Mouse (Mus musculus) CH12.LX (cell line): ENCODE measurements around the gene Ccdc88a. TPM values are rescaled to one million over a fixed set of nuclear protein-coding genes. Genes with fewer than 3 reads are reported as not detected.

Source experiments
- DNase-seq: peaks from one replicate; pipeline ENCODE4 v3.0.0-alpha.2; 2013; ENCODE audit errors: extremely low read depth
- H3K27ac ChIP-seq: 2 replicates; pipeline ENCODE4 v1.5.1; 2012; ENCODE audit warnings: low read depth, mild to moderate bottlenecking, control low read depth, moderate library complexity; ENCODE audit not compliant: insufficient read depth
- H3K27me3 ChIP-seq: replicated peaks from 2 replicates; pipeline ENCODE3; 2012; ENCODE audit warnings: inconsistent platforms
- H3K36me3 ChIP-seq, 2 experiments: replicated peaks in 1 of 2; 2 replicates each; pipeline versions ENCODE3 to v1.6.1; 2012; ENCODE audit warnings: inconsistent platforms in 1 of 2, low read length in 1 of 2, mild to moderate bottlenecking in 1 of 2, mixed read lengths in 1 of 2, moderate library complexity in 1 of 2; ENCODE audit not compliant: control insufficient read depth in 1 of 2, insufficient read depth in 1 of 2
- H3K4me1 ChIP-seq, 2 experiments: 2 replicates each; pipeline ENCODE4 v1.6.1; 2012; ENCODE audit warnings: inconsistent platforms in 1 of 2, moderate library complexity in 1 of 2; ENCODE audit not compliant: insufficient read depth in 2 of 2, control insufficient read depth in 1 of 2
- H3K4me2 ChIP-seq: 2 replicates; pipeline ENCODE4 v1.6.1; 2012; ENCODE audit warnings: low read depth, mild to moderate bottlenecking, control low read depth; ENCODE audit not compliant: poor library complexity, insufficient read depth, severe bottlenecking
- H3K4me3 ChIP-seq, 3 experiments: fragments of 150-350 bp in 1 of 3; sonication (generic) in 1 of 3; replicated peaks in 1 of 3; 2 replicates each; pipeline versions ENCODE3 to v1.5.1; 2011 to 2012; ENCODE audit warnings: low read depth in 2 of 3, low read length in 2 of 3, mild to moderate bottlenecking in 2 of 3, moderate library complexity in 2 of 3, control low read depth in 1 of 3, improper control_type of control experiment in 1 of 3, inconsistent platforms in 1 of 3, mixed read lengths in 1 of 3; ENCODE audit not compliant: poor library complexity in 1 of 3
- H3K79me2 ChIP-seq: replicated peaks from 2 replicates; pipeline ENCODE4 v1.6.1; 2012; ENCODE audit warnings: mild to moderate bottlenecking, moderate library complexity; ENCODE audit not compliant: control insufficient read depth, poor library complexity, insufficient read depth, severe bottlenecking; ENCODE audit errors: extremely low read depth
- H3K9ac ChIP-seq: 2 replicates; pipeline ENCODE4 v1.6.1; 2012; ENCODE audit warnings: low read depth, mild to moderate bottlenecking, control low read depth, moderate library complexity; ENCODE audit not compliant: insufficient read depth
- H3K9me3 ChIP-seq: replicated peaks from 2 replicates; pipeline ENCODE3; 2012; ENCODE audit warnings: low read length, inconsistent platforms, mixed read lengths
- CHD1 ChIP-seq: IDR thresholded peaks from 2 replicates; pipeline ENCODE4 v1.6.1; 2012; ENCODE audit warnings: low read depth, low read length, improper control_type of control experiment, inconsistent platforms
- CHD2 ChIP-seq: IDR thresholded peaks from 2 replicates; pipeline ENCODE4 v1.6.1; 2011; ENCODE audit warnings: low read length, improper control_type of control experiment
- CTCF ChIP-seq, 2 experiments: IDR thresholded peaks in 1 of 2; conservative IDR thresholded peaks in 1 of 2; 2 replicates each; pipeline ENCODE4 v1.5.1; 2011 to 2012; ENCODE audit warnings: low read depth in 2 of 2, low read length in 2 of 2, improper control_type of control experiment in 1 of 2, inconsistent platforms in 1 of 2, mild to moderate bottlenecking in 1 of 2, moderate library complexity in 1 of 2
- E2F4 ChIP-seq: IDR thresholded peaks from 2 replicates; pipeline ENCODE4 v1.6.1; 2011; ENCODE audit warnings: low read depth, low read length, improper control_type of control experiment; ENCODE audit not compliant: insufficient replicate concordance
- ETS1 ChIP-seq: conservative IDR thresholded peaks from 2 replicates; pipeline ENCODE4 v1.6.1; 2012; ENCODE audit warnings: low read depth, mild to moderate bottlenecking, inconsistent platforms, low read length, improper control_type of control experiment, moderate library complexity
- JUN ChIP-seq: IDR thresholded peaks from 2 replicates; pipeline ENCODE4 v1.6.1; 2011; ENCODE audit warnings: low read depth, mild to moderate bottlenecking, low read length, improper control_type of control experiment, moderate library complexity; ENCODE audit not compliant: insufficient read depth
- MAX ChIP-seq: IDR thresholded peaks from 2 replicates; pipeline ENCODE4 v1.6.1; 2011; ENCODE audit warnings: low read length, improper control_type of control experiment
- MAZ ChIP-seq: IDR thresholded peaks from 2 replicates; pipeline ENCODE4 v1.6.1; 2012; ENCODE audit warnings: low read depth, mild to moderate bottlenecking, inconsistent platforms, low read length, improper control_type of control experiment, moderate library complexity
- MXI1 ChIP-seq: IDR thresholded peaks from 2 replicates; pipeline ENCODE4 v1.6.1; 2011; ENCODE audit warnings: mild to moderate bottlenecking, low read depth, low read length, improper control_type of control experiment
- MYC ChIP-seq: IDR thresholded peaks from 2 replicates; pipeline ENCODE4 v1.6.1; 2011; ENCODE audit warnings: low read depth, mild to moderate bottlenecking, improper control_type of control experiment, low read length
- NELFE ChIP-seq: IDR thresholded peaks from 2 replicates; pipeline ENCODE4 v1.6.1; 2011; ENCODE audit warnings: low read depth, low read length, improper control_type of control experiment
- POLR2A ChIP-seq: IDR thresholded peaks from 2 replicates; pipeline ENCODE4 v1.6.1; 2011; ENCODE audit warnings: low read depth, mild to moderate bottlenecking, improper control_type of control experiment, low read length
- POLR2AphosphoS2 ChIP-seq: IDR thresholded peaks from 2 replicates; pipeline ENCODE4 v1.6.1; 2011; ENCODE audit warnings: low read depth, low read length, improper control_type of control experiment
- RAD21 ChIP-seq: IDR thresholded peaks from 2 replicates; pipeline ENCODE4 v1.6.1; 2011; ENCODE audit warnings: low read depth, mild to moderate bottlenecking, low read length, improper control_type of control experiment, moderate library complexity
- RCOR1 ChIP-seq: conservative IDR thresholded peaks from 2 replicates; pipeline ENCODE4 v1.6.1; 2012; ENCODE audit warnings: low read depth, mild to moderate bottlenecking, inconsistent platforms, low read length, improper control_type of control experiment
- SIN3A ChIP-seq: IDR thresholded peaks from 2 replicates; pipeline ENCODE4 v1.6.1; 2012; ENCODE audit warnings: low read length, improper control_type of control experiment, inconsistent platforms
- SMC3 ChIP-seq: IDR thresholded peaks from 2 replicates; pipeline ENCODE4 v1.6.1; 2011; ENCODE audit warnings: low read depth, low read length, improper control_type of control experiment
- USF1 ChIP-seq: IDR thresholded peaks from 2 replicates; pipeline ENCODE4 v1.6.1; 2014; ENCODE audit warnings: low read depth, mild to moderate bottlenecking, inconsistent platforms, low read length, improper control_type of control experiment
- USF2 ChIP-seq: conservative IDR thresholded peaks from 2 replicates; pipeline ENCODE4 v1.6.1; 2011; ENCODE audit warnings: low read depth, low read length, improper control_type of control experiment
- ZMIZ1 ChIP-seq: IDR thresholded peaks from 2 replicates; pipeline ENCODE4 v1.6.1; 2012; ENCODE audit warnings: low read depth, mild to moderate bottlenecking, inconsistent platforms, low read length, improper control_type of control experiment
- ZNF384 ChIP-seq: IDR thresholded peaks from 2 replicates; pipeline ENCODE4 v1.6.1; 2012; ENCODE audit warnings: low read depth, low read length, improper control_type of control experiment, inconsistent platforms
- dilution Hi-C: fragments of 300-500 bp; cut with MboI; formaldehyde crosslinking; loops from 2 replicates; pipeline ENCODE4 v1.14.3; 2020; ENCODE audit warnings: low sequenced_read_pairs; ENCODE audit not compliant: extremely low pct_unique_long_range_greater_than_20kb, extremely low pct_ligation_motif_present
- in situ Hi-C: fragments of 300-500 bp; cut with MboI; formaldehyde crosslinking; loops from 3 replicates; pipeline ENCODE4 v1.14.3; 2019; ENCODE audit warnings: low sequenced_read_pairs, low pct_ligation_motif_present, low pct_unique_long_range_greater_than_20kb, mixed read lengths
- polyA plus RNA-seq: library from polyadenylated mRNA; unstranded; fragments of >175 nt; gene quantifications from 2 replicates; pipeline ENCODE4 v1.2.1, GENCODE M21; 2012; ENCODE audit warnings: low read depth; ENCODE audit not compliant: insufficient read length
- total RNA-seq, 2 experiments: library from RNA; depleted of rRNA; stranded (reverse); fragments of 300-350 nt in 1 of 2; fragments of >200 nt in 1 of 2; gene quantifications; 2 replicates each; pipeline ENCODE4 v1.2.3; 2012 to 2014

Ccdc88a gene
- total and polyA plus RNA-seq, 3 experiments, result 13.7 to 26.1 (median 15.2) TPM

DNA sequence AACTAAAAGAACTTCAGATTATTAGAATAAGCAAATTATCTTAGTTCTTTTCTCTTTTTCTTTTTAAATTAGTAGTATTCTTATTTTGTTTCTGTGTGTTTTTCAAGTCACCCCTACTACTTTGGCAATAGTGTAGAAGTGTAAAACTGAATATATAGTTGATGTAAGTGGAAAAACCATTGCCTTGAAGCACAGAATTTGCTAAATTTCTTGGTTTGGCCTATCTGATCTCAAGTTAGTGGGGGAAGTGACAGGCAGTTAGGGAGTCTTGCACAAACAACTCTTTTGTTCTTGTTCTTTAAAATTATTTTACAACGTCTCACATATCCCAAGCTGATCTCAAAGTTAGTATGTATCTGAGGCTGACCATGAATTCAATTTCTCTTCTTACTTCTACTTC is 57.6 kb downstream of the Ccdc88a start:
- Histone ChIP-seq H3K9ac (no peak overlapping the region), H3K79me2 (no peaks in the 10 kb centered on the region), H3K9me3 (no peaks in the 10 kb centered on the region), H3K27ac (no peak overlapping the region), H3K4me2 (no peak overlapping the region), H3K4me1 (no peaks in the 10 kb centered on the region), H3K36me3 (peaks cover 7 to 17% of the 10 kb centered on the region in 2 experiments), H3K27me3 (no peaks in the 10 kb centered on the region), H3K4me3 (no peak overlapping the region)
- DNase-seq, result no peak
- in situ Hi-C loops, result no loop called here
- TF ChIP-seq NELFE (no peak), E2F4 (no peak), MAZ (no peak), ZNF384 (no peak), JUN (no peak), RAD21 (no peak), SIN3A (no peak), MAX (no peak), CTCF (conservative IDR thresholded peaks at IDR 0.05 in 1 of 2, IDR thresholded peaks at IDR 0.05 in 1 of 2; ENCODE audit: low read depth in 2 of 2, low read length in 2 of 2) (no peak), CHD1 (no peak), POLR2AphosphoS2 (no peak), ETS1 (no peak), USF2 (no peak)
- dilution Hi-C loops, result no loop called here

DNA sequence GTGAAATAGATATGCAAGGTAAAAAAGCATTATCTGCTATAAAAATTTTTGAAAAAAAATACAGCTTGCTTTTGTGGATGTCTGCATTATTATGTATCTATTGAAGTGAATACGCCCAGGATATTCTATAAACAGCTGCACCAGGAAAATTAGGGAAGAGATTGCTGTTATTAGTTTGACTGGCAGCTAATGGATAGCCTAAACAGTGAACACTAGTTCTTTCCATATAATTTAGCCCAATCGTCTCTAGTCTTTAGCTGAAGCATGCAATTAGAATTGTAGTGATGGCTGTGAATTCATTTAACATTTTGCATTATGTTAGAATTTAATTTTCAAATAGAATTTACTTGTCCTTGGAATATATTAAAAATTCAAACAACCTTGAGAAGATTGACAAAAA is 75.3 kb downstream of the Ccdc88a start:
- TF ChIP-seq POLR2A, result no peak
- no peak for TF ChIP-seq ETS1
- TF ChIP-seq ZNF384, result no peak
- no peak for TF ChIP-seq CHD1
- no peak for TF ChIP-seq MYC
- TF ChIP-seq MAX, result no peak
- no peak for TF ChIP-seq ZMIZ1
- no peak for TF ChIP-seq CHD2
- in situ Hi-C loops (no loop called here), dilution Hi-C loops (no loop called here)
- Histone ChIP-seq H3K9ac (no peak overlapping the region), H3K9me3 (no peaks in the 10 kb centered on the region), H3K4me2 (no peak overlapping the region), H3K4me3 (no peak overlapping the region), H3K4me1 (no peaks in the 10 kb centered on the region), H3K79me2 (no peaks in the 10 kb centered on the region), H3K36me3 (peaks cover 4 to 19% of the 10 kb centered on the region in 2 experiments), H3K27me3 (no peaks in the 10 kb centered on the region), H3K27ac (no peak overlapping the region)
- no peak for DNase-seq

DNA sequence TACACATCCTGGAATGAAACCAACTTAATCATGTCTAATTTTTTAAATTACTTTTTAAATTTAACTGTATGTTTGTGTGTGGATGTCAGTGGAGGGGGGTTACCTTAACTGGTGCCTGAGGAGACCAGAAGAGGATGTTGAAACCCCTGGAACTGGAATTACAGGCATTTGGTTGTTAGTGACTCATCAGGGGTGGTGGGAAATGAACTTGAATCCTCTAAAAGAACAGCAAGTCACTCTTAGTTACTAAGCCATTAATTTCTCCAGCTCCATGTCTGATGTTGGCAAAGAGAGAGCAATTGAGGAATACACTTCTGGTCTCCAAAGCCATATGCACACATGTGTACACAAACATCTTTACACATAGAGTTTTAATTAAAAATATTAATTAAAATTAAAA is 101.2 kb downstream of the Ccdc88a start:
- Histone ChIP-seq H3K79me2 (no peaks in the 10 kb centered on the region), H3K4me1 (no peaks in the 10 kb centered on the region), H3K27ac (no peak overlapping the region), H3K9ac (no peak overlapping the region), H3K4me3 (no peak overlapping the region), H3K27me3 (no peaks in the 10 kb centered on the region), H3K9me3 (no peaks in the 10 kb centered on the region), H3K36me3 (peaks cover 10 to 34% of the 10 kb centered on the region in 2 experiments), H3K4me2 (no peak overlapping the region)
- dilution Hi-C loops (no loop called here), in situ Hi-C loops (no loop called here)
- TF ChIP-seq MAX (no peak), NELFE (no peak), SMC3 (no peak), POLR2AphosphoS2 (no peak), USF1 (no peak), MXI1 (no peak), RCOR1 (no peak)
- no peak for DNase-seq
